Mouse (Mus musculus) testis, adult 2 months (tissue): ENCODE measurements around the gene Igsf21.

Source experiments
- CTCF ChIP-seq: fragments of 200-500 bp; IDR thresholded peaks from 2 replicates; pipeline ENCODE4 v1.5.1; 2012; ENCODE audit warnings: low read depth, mild to moderate bottlenecking, inconsistent platforms, low read length, moderate library complexity; ENCODE audit not compliant: control insufficient read depth, insufficient read depth, insufficient replicate concordance
- POLR2A ChIP-seq: fragments of 200-500 bp; IDR thresholded peaks from 2 replicates; pipeline ENCODE4 v1.6.1; 2012; ENCODE audit warnings: low read depth, mild to moderate bottlenecking, inconsistent platforms, low read length, moderate library complexity; ENCODE audit not compliant: control insufficient read depth

- TF ChIP-seq POLR2A (no peak), CTCF (no peak)
These were observed 2.6 kb upstream of the Igsf21 start for GRCm38 (mm10) chr4:140249011-140249744.
